Mouse (Mus musculus): ENCODE data around the gene Pitpnm1.
A peak's percentile ranks its signal among the peaks of the same experiment; 100 is the strongest.

The Pitpnm1 gene

DNA sequence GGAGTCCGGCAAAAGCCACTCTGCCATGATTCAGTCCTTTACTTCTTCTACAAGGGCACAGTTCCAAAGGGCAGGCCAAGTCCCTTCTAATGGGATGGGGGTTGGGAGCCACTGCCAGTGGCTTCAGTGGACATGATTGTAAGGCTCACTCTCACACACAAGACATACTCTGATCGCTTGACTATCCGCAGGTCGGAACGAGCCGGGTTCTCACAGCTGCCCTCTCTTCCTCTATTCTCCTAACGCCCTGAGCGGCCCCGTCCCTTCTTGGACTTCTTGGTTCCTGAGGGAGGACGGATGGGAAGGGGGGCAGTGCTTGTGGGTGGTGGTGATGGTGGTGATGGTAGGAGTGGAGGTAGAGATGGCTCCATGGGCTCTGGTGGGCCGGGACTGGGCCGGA, 57.0 kb downstream of the Pitpnm1 start:
- no peak for DNase-seq

DNA sequence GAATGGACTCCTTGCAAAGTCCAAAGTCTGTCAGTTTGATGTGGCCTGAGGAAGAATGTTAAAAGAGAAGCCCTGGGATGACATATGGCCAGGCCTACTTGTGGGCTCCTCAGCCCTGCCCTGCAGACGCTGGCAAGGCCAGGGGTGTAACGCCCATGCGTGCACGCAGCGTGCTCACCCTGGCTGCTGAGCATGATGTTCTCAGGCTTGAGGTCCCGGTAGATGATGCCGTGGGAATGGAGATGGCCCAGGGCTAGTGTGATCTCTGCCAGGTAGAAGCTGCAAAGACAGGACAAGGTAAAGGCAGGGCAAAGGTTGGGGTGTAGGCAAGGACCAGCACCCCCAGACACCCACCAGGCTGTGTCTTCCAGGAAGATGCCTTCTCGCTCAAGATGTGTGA, 59.3 kb downstream of the Pitpnm1 start:
- DNase-seq, result no peak

DNA sequence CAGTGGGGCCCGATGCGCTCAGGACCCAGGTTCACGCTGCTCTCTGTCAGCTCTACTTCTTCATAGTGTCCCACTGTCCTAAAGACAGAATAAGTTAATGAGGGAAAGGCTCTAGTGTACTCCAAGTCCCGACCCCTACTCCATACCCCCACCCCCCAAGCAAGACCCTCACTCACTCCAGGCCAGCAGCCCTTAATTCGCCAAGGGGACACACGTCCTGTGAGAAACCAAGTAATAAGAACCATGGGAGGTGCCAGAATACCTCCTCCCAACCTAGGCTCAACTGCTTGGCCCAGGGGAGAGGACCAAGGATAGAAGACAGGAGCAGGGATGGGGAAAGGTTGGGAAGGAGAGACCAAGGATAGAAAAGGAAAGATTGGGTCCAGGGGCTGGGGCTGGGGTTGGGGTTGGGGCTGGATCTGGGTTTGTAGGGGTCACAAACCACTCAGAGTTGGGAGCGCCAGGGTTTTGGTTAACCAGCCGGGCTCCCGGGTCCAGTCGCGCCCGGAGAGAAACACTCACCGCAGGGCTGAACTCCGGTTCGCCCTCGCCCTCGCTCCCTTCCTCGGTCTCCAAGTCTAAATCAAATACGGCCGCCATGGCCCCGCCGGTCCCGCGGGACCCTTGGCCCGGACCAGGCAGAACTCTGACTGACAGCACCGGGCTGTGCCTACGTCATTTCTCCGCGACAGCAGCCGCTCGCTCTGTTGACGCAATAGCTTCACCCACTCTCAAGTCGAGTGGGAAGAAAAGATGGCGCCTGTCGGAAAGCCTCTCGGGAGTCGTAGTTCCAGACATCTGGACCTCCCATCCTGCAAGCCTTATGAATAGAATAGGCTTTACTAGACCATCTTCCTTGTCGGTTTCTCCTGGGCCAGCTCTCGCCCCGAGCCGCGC, 63.1 kb downstream of the Pitpnm1 start, which contains the start of gene Rps6kb2:
Gene Rps6kb2, minus strand, starts transcription at position 709 of the 897 bp plus-strand sequence.
- peak; percentile 97 for DNase-seq

DNA sequence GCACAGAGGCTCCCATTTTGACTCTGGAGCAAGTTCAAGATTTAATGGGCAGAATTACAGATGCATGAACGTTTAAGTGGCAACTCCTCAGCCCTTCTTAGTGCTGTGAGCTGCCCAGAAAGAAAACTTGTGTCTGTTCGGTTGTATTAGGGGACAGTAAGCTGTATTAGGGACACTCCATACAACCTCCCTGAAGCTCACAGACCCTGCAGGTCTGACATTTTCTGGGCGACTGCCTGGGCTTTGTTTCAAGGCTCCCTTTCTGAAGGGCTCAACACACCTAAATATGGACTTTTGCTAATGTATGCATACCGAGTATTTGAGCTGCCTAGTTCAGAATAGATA, 63.7 kb downstream of the Pitpnm1 start:
- no peak for DNase-seq
